Mouse (Mus musculus) G1E (cell line): ENCODE measurements around the gene Cyp2j9. TPM values are rescaled to one million over a fixed set of nuclear protein-coding genes. Genes with fewer than 3 reads are reported as not detected.

ENCODE experiments used
- ATAC-seq: 2 replicates; pipeline ENCODE4 v1.8.0; 2016; ENCODE audit warnings: mild to moderate bottlenecking; ENCODE audit not compliant: insufficient number of reproducible peaks, poor library complexity, low FRiP score, severe bottlenecking; ENCODE audit errors: extremely low read depth
- DNase-seq: peaks from one replicate; pipeline ENCODE4 v3.0.0; 2012; ENCODE audit warnings: low spot score
- H3K27me3 ChIP-seq: 2 replicates; pipeline ENCODE4 v1.6.1; 2012; ENCODE audit warnings: mild to moderate bottlenecking, low read length, inconsistent platforms; ENCODE audit not compliant: insufficient read depth
- H3K36me3 ChIP-seq: replicated peaks from 2 replicates; pipeline ENCODE3; 2012; ENCODE audit warnings: mild to moderate bottlenecking, inconsistent platforms
- H3K4me1 ChIP-seq: 2 replicates; pipeline ENCODE4 v1.6.1; 2012; ENCODE audit warnings: low read depth, low read length, inconsistent platforms, mixed read lengths; ENCODE audit not compliant: insufficient read depth
- H3K4me3 ChIP-seq: 2 replicates; pipeline ENCODE4 v1.5.1; 2012; ENCODE audit warnings: low read depth, mild to moderate bottlenecking, inconsistent platforms, low read length, moderate library complexity, mixed read lengths
- H3K9me3 ChIP-seq: replicated peaks from 2 replicates; pipeline ENCODE4 v1.6.1; 2012; ENCODE audit warnings: inconsistent platforms
- CTCF ChIP-seq: IDR thresholded peaks from 2 replicates; pipeline ENCODE4 v1.5.1; 2012; ENCODE audit warnings: low read depth, low read length, inconsistent platforms, mixed read lengths
- GATA1 ChIP-seq: IDR thresholded peaks from 2 replicates; pipeline ENCODE4 v1.6.1; 2012; ENCODE audit warnings: borderline replicate concordance, low read length, inconsistent platforms, mixed read lengths
- GATA2 ChIP-seq: IDR thresholded peaks from 2 replicates; pipeline ENCODE4 v1.6.1; 2012; ENCODE audit warnings: low read depth, low read length, inconsistent platforms, borderline replicate concordance
- POLR2AphosphoS5 ChIP-seq: IDR thresholded peaks from 2 replicates; pipeline ENCODE4 v1.6.1; 2012; ENCODE audit warnings: low read depth, low read length, inconsistent platforms; ENCODE audit not compliant: insufficient replicate concordance
- TAL1 ChIP-seq: conservative IDR thresholded peaks from 2 replicates; pipeline ENCODE4 v1.6.1; 2012; ENCODE audit warnings: low read depth, low read length, inconsistent platforms, mixed read lengths
- polyA plus RNA-seq: library from polyadenylated mRNA; stranded (reverse); fragments of >175 nt; gene quantifications from 2 replicates; pipeline ENCODE4 v1.2.3, GENCODE M21; 2012
- total RNA-seq, 2 experiments: library from RNA; stranded (forward) in 1 of 2; stranded (reverse) in 1 of 2; fragments of 200-1000 nt in 1 of 2; fragments of >200 nt in 1 of 2; fragmentation: Nextera tagmentation in 1 of 2; gene quantifications; 2 replicates each; pipeline ENCODE4 v1.2.3; 2014 to 2017

The Cyp2j9 gene
- total and polyA plus RNA-seq, 3 experiments = not detected

GRCm38 (mm10) chr4:96551619-96552018 is 39.8 kb downstream of the Cyp2j9 start:
- Histone ChIP-seq H3K4me1 (no peaks in the 10 kb centered on the region), H3K4me3 (no peak overlapping the region), H3K36me3 (no peaks in the 10 kb centered on the region), H3K9me3 (0 out of 2 replicates have a peak, but pooled peaks cover 10% of the 10 kb centered on the region), H3K27me3 (no peaks in the 10 kb centered on the region)
- DNase-seq (no peak), ATAC-seq (no peak)
- no peak for TF ChIP-seq POLR2AphosphoS5
- no peak for TF ChIP-seq GATA1
- TF ChIP-seq CTCF = no peak
- no peak for TF ChIP-seq GATA2
- TF ChIP-seq TAL1 = no peak

- Histone ChIP-seq H3K27me3 (no peaks in the 10 kb centered on the region), H3K36me3 (no peaks in the 10 kb centered on the region), H3K4me3 (no peak overlapping the region), H3K9me3 (0 out of 2 replicates have a peak, but pooled peaks cover 2% of the 10 kb centered on the region), H3K4me1 (no peaks in the 10 kb centered on the region)
- DNase-seq (no peak), ATAC-seq (no peak)
- TF ChIP-seq GATA1 (no peak), GATA2 (no peak), TAL1 (no peak), POLR2AphosphoS5 (no peak), CTCF (no peak)
These were observed 45.4 kb downstream of the Cyp2j9 start for GRCm38 (mm10) chr4:96545976-96546375.

- Histone ChIP-seq H3K9me3 (no peaks in the 10 kb centered on the region), H3K4me1 (no peaks in the 10 kb centered on the region), H3K27me3 (no peaks in the 10 kb centered on the region), H3K36me3 (no peaks in the 10 kb centered on the region), H3K4me3 (no peak overlapping the region)
- DNase-seq (no peak), ATAC-seq (no peak)
- TF ChIP-seq GATA1 (no peak), GATA2 (no peak), TAL1 (no peak), POLR2AphosphoS5 (no peak), CTCF (no peak)
These were observed 65.6 kb downstream of the Cyp2j9 start for GRCm38 (mm10) chr4:96525772-96526171.

- DNase-seq (no peak), ATAC-seq (no peak)
- Histone ChIP-seq H3K4me1 (no peaks in the 10 kb centered on the region), H3K36me3 (no peaks in the 10 kb centered on the region), H3K4me3 (no peak overlapping the region), H3K9me3 (no peaks in the 10 kb centered on the region), H3K27me3 (no peaks in the 10 kb centered on the region)
- TF ChIP-seq CTCF = no peak
- no peak for TF ChIP-seq TAL1
- no peak for TF ChIP-seq GATA1
- TF ChIP-seq GATA2 = no peak
- TF ChIP-seq POLR2AphosphoS5 = no peak
These were observed 69.1 kb downstream of the Cyp2j9 start for GRCm38 (mm10) chr4:96522256-96522655.

Other genes starting within 250 kb of the Cyp2j9 start
- gene Cyp2j11, start 242.9 kb downstream of the Cyp2j9 start, total RNA-seq (2014; fragmentation: Nextera tagmentation) = not detected in 2 replicates
- not detected in 2 replicates for gene Cyp2j11, start 242.9 kb downstream of the Cyp2j9 start, total RNA-seq (2017)
- gene Cyp2j11, start 242.9 kb downstream of the Cyp2j9 start, polyA plus RNA-seq = not detected in 2 replicates
- not detected in 2 replicates for gene Cyp2j8, start 84.2 kb downstream of the Cyp2j9 start, total RNA-seq (2014; fragmentation: Nextera tagmentation)
- not detected in 2 replicates for gene Cyp2j8, start 84.2 kb downstream of the Cyp2j9 start, total RNA-seq (2017)
- not detected in 2 replicates for gene Cyp2j8, start 84.2 kb downstream of the Cyp2j9 start, polyA plus RNA-seq
- not detected in 2 replicates for gene Cyp2j6, start 37.9 kb downstream of the Cyp2j9 start, total RNA-seq (2014; fragmentation: Nextera tagmentation)
- 0.06 and 0.16 TPM in 2 replicates for gene Cyp2j6, start 37.9 kb downstream of the Cyp2j9 start, total RNA-seq (2017)
- gene Cyp2j6, start 37.9 kb downstream of the Cyp2j9 start, polyA plus RNA-seq = not detected in 2 replicates
- not detected in 2 replicates for gene Cyp2j5, start 72.6 kb upstream of the Cyp2j9 start, total RNA-seq (2014; fragmentation: Nextera tagmentation)
- gene Cyp2j5, start 72.6 kb upstream of the Cyp2j9 start, total RNA-seq (2017) = 0.06 TPM in 1 of 2 replicates, not detected in the other
- not detected in 2 replicates for gene Cyp2j5, start 72.6 kb upstream of the Cyp2j9 start, polyA plus RNA-seq
- gene Gm12695, start 193.6 kb upstream of the Cyp2j9 start, total RNA-seq (2014; fragmentation: Nextera tagmentation) = not detected in 2 replicates
- gene Gm12695, start 193.6 kb upstream of the Cyp2j9 start, total RNA-seq (2017) = not detected in 2 replicates
- gene Gm12695, start 193.6 kb upstream of the Cyp2j9 start, polyA plus RNA-seq = not detected in 2 replicates